Mouse (Mus musculus) liver, postnatal 0 days (tissue): ENCODE results near the gene Cfd.

Experiments
- CTCF ChIP-seq: sonication (generic); IDR thresholded peaks from 2 replicates; pipeline ENCODE4 v1.5.1; 2016; ENCODE audit warnings: antibody characterized with exemption, low read depth
- EP300 ChIP-seq: IDR thresholded peaks from 2 replicates; pipeline ENCODE4 v1.6.1; 2016; ENCODE audit warnings: antibody characterized with exemption, low read depth, mild to moderate bottlenecking

GRCm38 (mm10) chr10:79896306-79896705 lies 5.7 kb downstream of the Cfd start:
- TF ChIP-seq EP300 (no peak), CTCF (no peak)
